Mouse (Mus musculus) stomach, postnatal 0 days (tissue): ENCODE results near the gene Sec14l4. TPM values are rescaled to one million over a fixed set of nuclear protein-coding genes. Genes with fewer than 3 reads are reported as not detected.
"Not testable (repeated sequence)": the region's sequence is repeated elsewhere in the genome, so short reads cannot be mapped to it uniquely, and the experiment has no call there.

Source experiments
- ATAC-seq: fragments of 200-750 bp; cut with Nextera tagmentation; 2 replicates; pipeline ENCODE4 v1.8.0; 2017; ENCODE audit not compliant: low FRiP score, low TSS enrichment
- DNase-seq: peaks from one replicate; pipeline ENCODE4 v3.0.0-alpha.2; 2016; ENCODE audit warnings: low spot score
- H3K27ac ChIP-seq: fragments of 300-500 bp; sonication (generic); replicated peaks from 2 replicates; pipeline ENCODE4 v1.5.1; 2014; ENCODE audit warnings: mild to moderate bottlenecking, control low read depth
- H3K27me3 ChIP-seq: fragments of 300-500 bp; sonication (generic); 2 replicates; pipeline ENCODE4 v1.6.1; 2014; ENCODE audit warnings: low read length; ENCODE audit not compliant: control insufficient read depth, insufficient read depth
- H3K36me3 ChIP-seq: fragments of 300-500 bp; sonication (generic); 2 replicates; pipeline ENCODE4 v1.6.1; 2014; ENCODE audit warnings: low read length, mixed read lengths; ENCODE audit not compliant: control insufficient read depth, insufficient read depth
- H3K4me1 ChIP-seq: fragments of 300-500 bp; sonication (generic); replicated peaks from 2 replicates; pipeline ENCODE4 v1.6.1; 2014; ENCODE audit warnings: antibody characterized with exemption; ENCODE audit not compliant: control insufficient read depth, insufficient read depth
- H3K4me2 ChIP-seq: fragments of 300-500 bp; sonication (generic); replicated peaks from 2 replicates; pipeline ENCODE4 v1.6.1; 2014; ENCODE audit warnings: low read depth, mild to moderate bottlenecking, control low read depth, moderate library complexity
- H3K4me3 ChIP-seq: fragments of 300-500 bp; sonication (generic); 2 replicates; pipeline ENCODE4 v1.5.1; 2014; ENCODE audit warnings: low read depth, low read length, control low read depth
- H3K9ac ChIP-seq: fragments of 300-500 bp; sonication (generic); 2 replicates; pipeline ENCODE4 v1.6.1; 2014; ENCODE audit warnings: mild to moderate bottlenecking, low read length, control low read depth, mixed read lengths
- H3K9me3 ChIP-seq: fragments of 300-500 bp; sonication (generic); 2 replicates; pipeline ENCODE4 v1.6.1; 2016; ENCODE audit warnings: low read length; ENCODE audit not compliant: control insufficient read depth
- CTCF ChIP-seq: IDR thresholded peaks from 2 replicates; pipeline ENCODE4 v1.5.1; 2016; ENCODE audit warnings: antibody characterized with exemption, low read depth, mild to moderate bottlenecking, moderate library complexity
- EP300 ChIP-seq: optimal IDR thresholded peaks from 2 replicates; pipeline ENCODE3; 2016; ENCODE audit warnings: antibody characterized with exemption
- WGBS: fragments of 180-500 bp; shearing (Covaris S2); extraction: QIAGEN DNeasy Blood & Tissue Kit; methylation state at CpG from one replicate; pipeline ENCODE4 v1.1.7; 2014; 5-methylcytosine and 5-hydroxymethylcytosine counted together
- polyA plus RNA-seq: library from polyadenylated mRNA; unstranded; fragments of >200 nt; fragmentation: Nextera tagmentation; extraction: Ambion mirVana; gene quantifications from 2 replicates; pipeline ENCODE4 v1.2.1, GENCODE M21; 2015

Gene Sec14l4
- polyA plus RNA-seq, 1 experiment from 2014 or later, result 2.5 TPM

DNA sequence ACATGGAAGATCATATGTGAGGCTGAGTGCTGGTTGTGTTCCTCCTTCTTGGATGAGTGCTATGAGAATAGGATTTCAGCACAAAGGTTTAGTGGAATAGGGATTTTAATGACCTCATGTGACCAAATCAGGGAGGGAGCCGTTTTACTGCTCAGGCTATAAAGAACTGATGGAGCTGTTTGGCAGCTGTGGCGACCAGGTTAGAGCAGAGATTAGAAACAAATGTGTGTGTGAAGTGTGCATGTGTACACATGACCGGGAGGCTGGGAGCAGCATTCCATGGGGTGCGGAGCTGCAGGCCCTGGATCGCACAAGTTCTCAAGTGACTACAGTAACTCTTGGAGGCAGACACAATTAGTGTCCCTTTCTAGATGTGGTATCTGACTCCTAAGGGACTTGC, 31.7 kb upstream of the Sec14l4 start:
- DNase-seq, result peak; percentile 41
- WGBS, result 58% methylated on average over 5 of the region's 5 CpGs
- H3K4me1 ChIP-seq, result no peaks in the 10 kb centered on the region

DNA sequence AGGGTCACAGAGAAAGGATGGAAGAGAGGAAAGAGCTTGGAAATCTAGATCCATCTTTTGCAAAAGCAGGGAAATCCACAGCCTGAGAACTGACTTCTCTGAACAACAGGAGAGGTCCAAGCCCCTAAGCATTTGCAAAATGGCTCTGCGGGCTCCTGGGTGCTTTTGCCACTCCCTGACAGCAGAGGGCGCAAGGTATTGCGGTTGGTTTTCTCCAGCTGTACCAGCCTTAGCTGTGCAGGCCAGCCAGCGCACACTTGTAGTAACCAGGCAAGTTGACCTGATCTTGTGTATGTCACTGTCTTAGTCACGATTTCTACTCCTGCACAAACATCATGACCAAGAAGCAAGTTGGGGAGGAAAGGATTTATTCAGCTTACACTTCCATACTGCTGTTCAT, 29.7 kb upstream of the Sec14l4 start:
- Histone ChIP-seq H3K4me3 (no peak overlapping the region), H3K27me3 (peaks cover 5% of the 10 kb centered on the region), H3K36me3 (no peaks in the 10 kb centered on the region), H3K4me1 (no peaks in the 10 kb centered on the region), H3K9me3 (no peaks in the 10 kb centered on the region), H3K27ac (no peak overlapping the region), H3K9ac (no peak overlapping the region), H3K4me2 (no peak overlapping the region)
- TF ChIP-seq EP300 (no peak), CTCF (peak; percentile 87)
- ATAC-seq (peak; percentile 74), DNase-seq (peak; percentile 84)
- 7% methylated on average over 5 of the region's 5 CpGs for WGBS

More for the DNA sequence above, 31.7 kb upstream of the Sec14l4 start:
- Histone ChIP-seq H3K4me3 (no peak overlapping the region), H3K27ac (no peak overlapping the region), H3K36me3 (no peaks in the 10 kb centered on the region), H3K4me2 (no peak overlapping the region), H3K27me3 (peaks cover 5% of the 10 kb centered on the region), H3K9me3 (no peaks in the 10 kb centered on the region), H3K9ac (no peak overlapping the region)
- TF ChIP-seq CTCF (no peak), EP300 (no peak)
- ATAC-seq, result peak; percentile 53

DNA sequence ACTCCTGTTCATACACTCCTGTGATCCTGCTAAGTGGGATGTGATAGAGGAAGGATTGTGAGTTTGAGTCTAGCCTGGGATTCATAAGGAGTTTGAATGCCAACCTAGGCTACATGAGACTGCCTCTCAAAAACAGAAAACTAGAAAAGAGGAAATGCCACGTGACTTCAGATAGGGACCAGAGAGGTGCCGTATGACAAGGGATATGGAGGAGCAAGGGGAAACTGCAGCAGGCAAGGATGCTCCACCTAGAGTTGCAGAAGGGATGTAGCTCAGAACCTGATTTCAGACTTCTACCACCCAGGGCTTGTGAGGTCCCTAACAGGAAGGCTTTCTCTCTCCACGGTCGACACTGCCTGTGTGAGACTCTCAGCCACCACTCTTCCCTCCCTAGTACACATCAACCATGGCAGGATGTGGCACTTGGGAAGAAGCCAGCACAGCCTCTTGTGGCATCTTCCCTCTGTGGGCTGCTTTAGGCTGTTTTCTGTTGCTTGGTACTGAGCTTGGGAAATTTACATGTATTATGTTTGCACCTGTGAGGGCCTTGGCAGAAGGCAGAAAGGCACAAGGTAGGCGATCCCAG, 25.9 kb upstream of the Sec14l4 start:
- Histone ChIP-seq H3K27ac (no peak overlapping the region), H3K4me1 (no peaks in the 10 kb centered on the region), H3K36me3 (no peaks in the 10 kb centered on the region), H3K27me3 (no peaks in the 10 kb centered on the region), H3K4me3 (no peak overlapping the region), H3K4me2 (no peak overlapping the region), H3K9me3 (no peaks in the 10 kb centered on the region), H3K9ac (no peak overlapping the region)
- ATAC-seq (no peak), DNase-seq (no peak)
- 67% methylated on average over 5 of the region's 5 CpGs for WGBS
- no peak for TF ChIP-seq EP300
- no peak for TF ChIP-seq CTCF

DNA sequence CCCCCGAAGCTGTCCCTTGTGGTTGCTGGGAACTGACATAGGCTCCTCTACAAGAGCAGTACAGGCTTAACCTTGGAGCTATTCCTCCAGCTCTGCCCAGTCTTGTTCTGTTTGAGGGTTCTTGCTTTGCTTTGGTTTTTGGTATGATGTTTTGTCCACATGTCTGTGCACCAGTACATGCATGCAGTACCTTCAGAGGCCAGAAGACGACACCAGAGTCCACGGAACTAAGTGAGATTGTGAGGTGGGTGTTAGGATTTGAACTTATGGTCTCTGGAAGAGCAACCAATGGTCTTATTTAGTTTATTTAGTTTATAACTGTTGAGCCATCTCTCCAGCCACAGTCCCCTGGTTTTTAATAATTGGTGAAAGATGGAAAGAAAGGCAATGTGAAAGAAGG, 24.8 kb upstream of the Sec14l4 start:
- Histone ChIP-seq H3K4me3 (no peak overlapping the region), H3K4me2 (no peak overlapping the region), H3K36me3 (no peaks in the 10 kb centered on the region), H3K9ac (no peak overlapping the region), H3K27ac (no peak overlapping the region), H3K27me3 (no peaks in the 10 kb centered on the region), H3K4me1 (no peaks in the 10 kb centered on the region), H3K9me3 (no peaks in the 10 kb centered on the region)
- DNase-seq (no peak), ATAC-seq (no peak)
- WGBS, result 80% methylated on average over 3 of the region's 3 CpGs
- TF ChIP-seq CTCF, result peak; percentile 67
- TF ChIP-seq EP300, result no peak

DNA sequence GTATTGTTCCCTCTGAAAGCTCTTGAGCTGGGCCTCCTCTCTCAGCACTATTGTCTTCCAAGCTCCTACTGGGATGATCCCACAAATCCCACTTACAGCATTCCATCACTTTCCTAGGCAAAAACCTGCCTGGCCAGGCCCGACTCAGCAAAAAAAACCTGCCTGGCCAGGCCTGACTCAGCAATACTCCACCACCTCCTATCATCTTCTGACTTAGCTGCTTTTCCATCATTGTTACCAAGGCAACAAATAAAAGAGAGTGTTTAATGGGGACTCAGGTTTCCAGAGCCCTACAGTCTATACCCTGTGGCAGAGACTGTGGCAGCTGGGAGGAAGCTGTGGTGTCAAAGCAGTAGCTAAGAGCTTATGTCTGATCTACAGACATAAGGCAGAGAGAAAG, 18.6 kb upstream of the Sec14l4 start:
- Histone ChIP-seq H3K36me3 (no peaks in the 10 kb centered on the region), H3K27me3 (no peaks in the 10 kb centered on the region), H3K27ac (no peak overlapping the region), H3K4me2 (no peak overlapping the region), H3K4me3 (no peak overlapping the region), H3K9ac (no peak overlapping the region), H3K4me1 (no peaks in the 10 kb centered on the region), H3K9me3 (no peaks in the 10 kb centered on the region)
- no peak for ATAC-seq
- TF ChIP-seq EP300, result no peak
- no peak for TF ChIP-seq CTCF
- 77% methylated on average over 1 of the region's 1 CpGs for WGBS
- no peak for DNase-seq

DNA sequence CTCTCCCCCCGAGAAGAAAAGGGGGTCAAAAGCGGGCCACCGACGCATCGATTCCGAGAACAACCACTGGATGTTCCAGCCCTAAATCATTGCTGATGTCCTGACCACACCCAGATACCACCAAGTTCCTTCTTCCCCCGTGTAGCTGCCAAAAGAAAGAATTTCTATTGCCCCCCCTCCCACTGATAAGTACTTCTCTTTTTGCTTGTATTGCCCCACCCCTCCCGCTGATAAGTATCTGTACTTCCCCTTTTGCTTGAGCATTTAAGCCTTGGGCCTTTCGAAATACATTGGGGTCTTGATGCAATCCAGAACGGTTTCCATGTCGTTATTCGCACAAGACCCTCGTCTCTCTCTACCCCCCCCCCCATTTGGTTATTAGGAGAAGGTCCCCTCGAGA, 15.5 kb upstream of the Sec14l4 start:
- H3K9me3 ChIP-seq, DNase-seq, H3K4me2 ChIP-seq, ATAC-seq, H3K36me3 ChIP-seq, H3K4me1 ChIP-seq, H3K9ac ChIP-seq, H3K27ac ChIP-seq, H3K27me3 ChIP-seq, H3K4me3 ChIP-seq: not testable (repeated sequence)
- 83% methylated on average over 14 of the region's 14 CpGs for WGBS

DNA sequence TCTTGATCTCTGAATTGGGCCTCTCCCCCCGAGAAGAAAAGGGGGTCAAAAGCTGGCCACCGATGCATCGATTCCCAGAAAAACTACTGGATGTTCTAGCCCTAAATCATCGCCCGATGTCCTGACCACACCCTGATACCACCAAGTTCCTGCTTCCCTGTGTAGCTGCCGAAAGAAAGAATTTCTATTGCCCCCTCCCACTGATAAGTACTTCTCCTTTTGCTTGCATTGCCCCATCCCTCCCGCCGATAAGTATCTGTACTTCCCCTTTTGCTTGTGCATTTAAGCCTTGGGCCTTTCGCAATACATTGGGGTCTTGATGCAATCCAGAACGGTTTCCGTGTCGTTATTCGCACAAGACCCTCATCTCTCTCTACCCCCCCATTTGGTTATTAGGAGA, 9.2 kb upstream of the Sec14l4 start:
- not testable (repeated sequence) for ATAC-seq, H3K9ac ChIP-seq, H3K4me3 ChIP-seq, H3K4me1 ChIP-seq, H3K9me3 ChIP-seq, DNase-seq, H3K27ac ChIP-seq, H3K4me2 ChIP-seq, H3K36me3 ChIP-seq, H3K27me3 ChIP-seq
- 88% methylated on average over 13 of the region's 13 CpGs for WGBS
